Mouse (Mus musculus) ES-Bruce4 (cell line): ENCODE measurements at regions not wholly inside any gene's neighbourhood (a gene's known extent, or its start where the extent isn't known, plus 50 kb on each side); places are given as distances from the start of the nearest gene placed in this dataset.

ENCODE experiments used
- EP300 ChIP-seq: IDR thresholded peaks from 2 replicates; pipeline ENCODE4 v1.6.1; 2011; ENCODE audit warnings: low read depth, low read length; ENCODE audit not compliant: insufficient read depth
- POLR2A ChIP-seq: IDR thresholded peaks from one replicate; pipeline ENCODE4 v1.8.1; 2011; ENCODE audit warnings: low read length; ENCODE audit not compliant: insufficient read depth

DNA sequence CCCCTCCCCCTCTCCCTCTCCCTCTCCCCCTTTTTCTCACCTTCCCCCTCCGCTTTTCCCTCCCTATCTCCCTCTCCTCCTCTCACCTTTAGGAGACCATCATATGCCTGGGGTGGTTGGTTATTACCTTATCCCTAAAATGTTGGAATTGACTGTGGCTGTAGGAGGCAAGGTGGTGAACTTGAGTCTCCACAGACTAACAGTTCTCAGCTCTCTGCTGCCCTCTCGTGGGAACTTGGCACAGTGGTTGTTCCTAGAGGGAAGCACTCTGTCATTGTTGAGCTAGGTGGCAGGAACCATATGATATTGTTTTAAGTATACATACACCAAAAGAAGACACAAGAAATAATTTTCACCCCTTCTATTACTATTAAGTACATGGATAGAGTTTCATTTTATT lies 386.9 kb downstream of the Galc start:
- TF ChIP-seq POLR2A (no peak), EP300 (no peak)
